Mouse (Mus musculus) c-Kit-negative CD71-positive TER-119-positive erythroid progenitor cells, embryonic 14.5 days (primary cell): ENCODE measurements around the gene Med29.
"Not testable (repeated sequence)": the region's sequence is repeated elsewhere in the genome, so short reads cannot be mapped to it uniquely, and the experiment has no call there.

ENCODE experiments used
- DNase-seq: peaks from one replicate; pipeline ENCODE4 v3.0.0-alpha.2; 2013; ENCODE audit warnings: low read depth, low spot score

Gene Med29

GRCm38 (mm10) chr7:28398000-28398399, 5.5 kb upstream of the Med29 start:
- DNase-seq: no peak

- DNase-seq: no peak
These were observed 2.9 kb upstream of the Med29 start for GRCm38 (mm10) chr7:28395425-28395824.

GRCm38 (mm10) chr7:28393272-28393951, 904 bp upstream of the Med29 start:
- DNase-seq: no peak

- no peak for DNase-seq
These were observed 2.2 kb downstream of the Med29 start for GRCm38 (mm10) chr7:28390331-28390730.

GRCm38 (mm10) chr7:28387384-28387783, 5.1 kb downstream of the Med29 start:
- not testable (repeated sequence) for DNase-seq

- not testable (repeated sequence) for DNase-seq
These were observed 5.6 kb downstream of the Med29 start for GRCm38 (mm10) chr7:28386877-28387276.

- DNase-seq: no peak
These were observed 6.0 kb downstream of the Med29 start for GRCm38 (mm10) chr7:28386462-28386861.

- no peak for DNase-seq
These were observed 6.5 kb downstream of the Med29 start for GRCm38 (mm10) chr7:28386007-28386406.

GRCm38 (mm10) chr7:28385196-28385595, 7.3 kb downstream of the Med29 start:
- no peak for DNase-seq

GRCm38 (mm10) chr7:28384162-28384561, 8.3 kb downstream of the Med29 start:
- no peak for DNase-seq

GRCm38 (mm10) chr7:28383606-28384005, 8.9 kb downstream of the Med29 start:
- DNase-seq: no peak

- no peak for DNase-seq
These were observed 9.5 kb downstream of the Med29 start for GRCm38 (mm10) chr7:28382981-28383396.

GRCm38 (mm10) chr7:28382347-28382951, 10.1 kb downstream of the Med29 start:
- DNase-seq: no peak

- DNase-seq: no peak
These were observed 10.6 kb downstream of the Med29 start for GRCm38 (mm10) chr7:28381938-28382337.

GRCm38 (mm10) chr7:28381017-28381790, 11.3 kb downstream of the Med29 start:
- no peak for DNase-seq

GRCm38 (mm10) chr7:28380237-28381016, 12.1 kb downstream of the Med29 start, which contains the start of gene Zfp36:
Zfp36 (minus strand) TSS chr7:28380253.
- DNase-seq: no peak

GRCm38 (mm10) chr7:28378769-28379651, 13.5 kb downstream of the Med29 start:
- peak; percentile 82 for DNase-seq

GRCm38 (mm10) chr7:28378066-28378690, 14.3 kb downstream of the Med29 start:
- DNase-seq: no peak

GRCm38 (mm10) chr7:28377190-28378065, 15.1 kb downstream of the Med29 start:
- no peak for DNase-seq
